Mouse (Mus musculus) midbrain, postnatal 0 days (tissue): ENCODE measurements around the gene Lsp1. TPM values are rescaled to one million over a fixed set of nuclear protein-coding genes. Genes with fewer than 3 reads are reported as not detected.

Experiments used
- ATAC-seq: fragments of 200-750 bp; cut with Nextera tagmentation; 2 replicates; pipeline ENCODE4 v1.8.0; 2017; ENCODE audit warnings: moderate number of reproducible peaks, mild to moderate bottlenecking, moderate TSS enrichment, moderate library complexity; ENCODE audit not compliant: low FRiP score
- DNase-seq: peaks from one replicate; pipeline ENCODE4 v3.0.0-alpha.2; 2015; ENCODE audit warnings: low spot score
- H3K27ac ChIP-seq: fragments of 300-500 bp; sonication (generic); 2 replicates; pipeline ENCODE4 v1.5.1; 2014; ENCODE audit warnings: low read depth, mild to moderate bottlenecking, low read length, mixed read lengths
- H3K27me3 ChIP-seq: fragments of 300-500 bp; sonication (generic); 2 replicates; pipeline ENCODE4 v1.6.1; 2014; ENCODE audit warnings: low read length, control low read depth, mixed read lengths; ENCODE audit not compliant: insufficient read depth
- H3K36me3 ChIP-seq: fragments of 300-500 bp; sonication (generic); 2 replicates; pipeline ENCODE4 v1.6.1; 2014; ENCODE audit warnings: low read length, control low read depth, mixed read lengths; ENCODE audit not compliant: insufficient read depth
- H3K4me1 ChIP-seq: fragments of 300-500 bp; sonication (generic); 2 replicates; pipeline ENCODE4 v1.6.1; 2014; ENCODE audit warnings: mild to moderate bottlenecking, control low read depth, antibody characterized with exemption, low read length, mixed read lengths; ENCODE audit not compliant: insufficient read depth
- H3K4me2 ChIP-seq: fragments of 300-500 bp; sonication (generic); 2 replicates; pipeline ENCODE4 v1.6.1; 2014; ENCODE audit warnings: low read depth, mild to moderate bottlenecking, low read length, mixed read lengths; ENCODE audit not compliant: poor library complexity, severe bottlenecking
- H3K4me3 ChIP-seq: fragments of 300-500 bp; sonication (generic); 2 replicates; pipeline ENCODE4 v1.5.1; 2014; ENCODE audit warnings: low read depth, mild to moderate bottlenecking, low read length, moderate library complexity
- H3K9ac ChIP-seq: fragments of 300-500 bp; sonication (generic); replicated peaks from 2 replicates; pipeline ENCODE4 v1.6.1; 2014; ENCODE audit warnings: mild to moderate bottlenecking, low read length, moderate library complexity, mixed read lengths; ENCODE audit not compliant: poor library complexity, severe bottlenecking
- H3K9me3 ChIP-seq: fragments of 300-500 bp; sonication (generic); 2 replicates; pipeline ENCODE4 v1.6.1; 2016; ENCODE audit warnings: low read length, control low read depth
- CTCF ChIP-seq: IDR thresholded peaks from 2 replicates; pipeline ENCODE4 v1.5.1; 2016; ENCODE audit warnings: antibody characterized with exemption, mild to moderate bottlenecking
- WGBS: fragments of 180-500 bp; shearing (Covaris S2); extraction: QIAGEN DNeasy Blood & Tissue Kit; methylation state at CpG from one replicate; pipeline ENCODE4 v1.1.7; 2014; 5-methylcytosine and 5-hydroxymethylcytosine counted together
- polyA plus RNA-seq: library from polyadenylated mRNA; unstranded; fragments of >200 nt; fragmentation: Nextera tagmentation; extraction: Ambion mirVana; gene quantifications from 2 replicates; pipeline ENCODE4 v1.2.1, GENCODE M21; 2015
- total RNA-seq: library from RNA; depleted of rRNA; stranded (reverse); fragments of >200 nt; gene quantifications from 2 replicates; pipeline ENCODE4 v1.2.3, GENCODE M21; 2014

Gene Lsp1
- total and polyA plus RNA-seq, 2 experiments from 2014 or later: 5.3 to 11.0 TPM

DNA sequence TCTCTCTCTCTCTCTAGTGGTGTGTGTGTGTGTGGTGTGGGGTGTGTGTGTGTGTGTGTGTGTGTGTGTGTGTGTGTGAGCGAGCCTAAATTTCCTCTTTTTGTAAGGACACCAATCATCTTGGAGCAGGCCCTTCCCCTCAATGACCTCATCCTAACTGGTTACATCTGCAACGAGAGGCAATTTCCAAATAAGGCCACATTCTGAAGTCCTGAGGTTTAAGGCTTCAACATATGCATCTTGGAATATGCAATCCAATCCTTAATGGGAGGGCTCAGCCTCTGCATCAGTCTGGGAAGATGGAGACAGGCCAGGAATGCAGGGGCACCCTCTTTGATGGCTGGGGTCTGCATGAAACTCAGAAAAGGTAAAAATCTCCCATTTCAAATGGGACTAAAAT, 2.6 kb upstream of the Lsp1 start:
- H3K4me1 ChIP-seq: no peaks in the 10 kb centered on the region
- H3K36me3 ChIP-seq: no peaks in the 10 kb centered on the region
- no peaks in the 10 kb centered on the region for H3K9me3 ChIP-seq
- H3K4me3 ChIP-seq: no peak overlapping the region
- DNase-seq (peak; percentile 53), ATAC-seq (peak; percentile 70)
- no peak for TF ChIP-seq CTCF
- H3K27ac ChIP-seq: peak overlapping the region; percentile 77
- 0 out of 2 replicates have a peak overlapping the region, but pooled peaks have one; percentile 20 for H3K9ac ChIP-seq
- no peaks in the 10 kb centered on the region for H3K27me3 ChIP-seq
- H3K4me2 ChIP-seq: no peak overlapping the region
- 36% methylated on average over 2 of the region's 2 CpGs for WGBS

DNA sequence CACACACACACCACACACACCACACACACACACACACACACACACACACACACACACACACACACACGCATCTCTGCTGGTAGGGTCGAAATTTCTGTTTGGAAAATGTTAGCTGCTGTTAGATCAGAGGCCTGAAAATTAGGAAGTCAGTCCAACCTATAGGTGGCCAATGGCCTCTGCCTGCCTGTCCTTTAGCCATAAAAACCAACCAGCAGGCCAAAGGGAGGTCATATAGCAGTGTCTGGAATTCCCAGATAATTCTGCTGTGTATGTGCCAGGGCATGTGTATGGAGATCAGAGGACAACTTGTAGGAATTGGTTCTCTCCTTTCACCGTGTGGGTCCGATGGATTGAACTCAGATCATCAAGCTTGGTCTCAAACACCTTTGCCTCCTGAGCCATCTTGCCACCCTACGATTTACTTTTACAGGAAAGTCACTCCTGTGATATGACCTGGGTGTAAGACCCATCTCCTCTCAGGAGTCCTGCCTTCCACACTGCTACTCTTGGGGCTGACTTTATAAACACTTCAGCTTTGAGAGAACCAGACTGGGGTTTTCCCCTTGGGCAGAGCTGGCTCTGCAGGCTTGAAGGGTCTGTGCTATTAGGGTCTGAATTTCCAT, 1.8 kb upstream of the Lsp1 start:
- Histone ChIP-seq H3K9me3 (no peaks in the 10 kb centered on the region), H3K27me3 (no peaks in the 10 kb centered on the region), H3K27ac (peak overlapping the region; percentile 77), H3K4me3 (no peak overlapping the region), H3K36me3 (no peaks in the 10 kb centered on the region), H3K4me1 (no peaks in the 10 kb centered on the region), H3K4me2 (no peak overlapping the region), H3K9ac (no peak overlapping the region)
- 86% methylated on average over 5 of the region's 5 CpGs for WGBS
- ATAC-seq: no peak
- DNase-seq: no peak
- TF ChIP-seq CTCF: no peak

DNA sequence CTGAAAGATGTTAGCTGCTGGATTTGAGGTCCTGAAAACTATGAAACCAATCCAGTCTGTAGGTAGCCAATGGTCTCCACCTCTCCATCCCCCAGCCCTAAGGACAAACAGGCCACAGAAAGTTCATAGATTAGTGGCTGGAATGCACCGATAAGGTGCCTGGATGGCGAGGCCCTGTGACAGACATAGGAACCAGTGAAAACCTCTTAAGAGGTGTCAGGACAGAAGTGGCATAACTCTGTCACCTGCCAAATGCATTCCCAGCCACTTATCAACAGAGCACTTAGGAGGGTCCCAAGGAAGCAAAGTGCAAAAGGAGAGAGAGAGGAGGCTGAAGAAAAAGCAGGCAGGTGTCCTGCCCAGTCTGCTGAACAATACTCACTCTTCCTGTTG, 1.3 kb upstream of the Lsp1 start:
- Histone ChIP-seq H3K4me3 (no peak overlapping the region), H3K9ac (no peak overlapping the region), H3K4me2 (no peak overlapping the region), H3K9me3 (no peaks in the 10 kb centered on the region), H3K4me1 (no peaks in the 10 kb centered on the region), H3K36me3 (no peaks in the 10 kb centered on the region), H3K27me3 (0 out of 2 replicates have a peak, but pooled peaks cover 3% of the 10 kb centered on the region), H3K27ac (no peak overlapping the region)
- no peak for TF ChIP-seq CTCF
- WGBS: 93% methylated on average over 2 of the region's 2 CpGs
- ATAC-seq (no peak), DNase-seq (no peak)

DNA sequence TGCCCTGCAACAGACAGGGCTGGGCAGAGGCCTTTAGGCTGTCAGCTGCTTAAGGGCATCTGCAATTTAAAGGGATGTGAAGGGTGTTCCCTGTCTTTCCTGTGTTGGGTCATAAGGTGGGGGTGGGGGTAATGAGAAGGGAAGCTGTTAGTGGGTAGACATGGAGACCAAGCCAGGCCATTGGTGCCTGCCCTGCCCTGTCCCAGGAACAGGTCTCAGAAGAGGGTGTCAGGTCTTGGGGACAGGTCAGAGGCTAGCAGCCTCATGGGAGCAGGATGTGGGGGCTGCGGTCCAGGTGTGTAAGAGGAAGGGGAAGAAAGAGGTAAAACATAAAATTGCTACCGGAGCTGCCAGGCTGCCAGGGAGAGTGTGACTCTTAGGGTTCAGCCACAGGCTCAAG, 837 bp downstream of the Lsp1 start:
- Histone ChIP-seq H3K9ac (no peak overlapping the region), H3K4me2 (no peak overlapping the region), H3K27ac (no peak overlapping the region), H3K4me3 (no peak overlapping the region), H3K36me3 (no peaks in the 10 kb centered on the region), H3K27me3 (0 out of 2 replicates have a peak, but pooled peaks cover 3% of the 10 kb centered on the region), H3K9me3 (no peaks in the 10 kb centered on the region), H3K4me1 (no peaks in the 10 kb centered on the region)
- WGBS: 96% methylated on average over 2 of the region's 2 CpGs
- DNase-seq (no peak), ATAC-seq (no peak)
- TF ChIP-seq CTCF: no peak

DNA sequence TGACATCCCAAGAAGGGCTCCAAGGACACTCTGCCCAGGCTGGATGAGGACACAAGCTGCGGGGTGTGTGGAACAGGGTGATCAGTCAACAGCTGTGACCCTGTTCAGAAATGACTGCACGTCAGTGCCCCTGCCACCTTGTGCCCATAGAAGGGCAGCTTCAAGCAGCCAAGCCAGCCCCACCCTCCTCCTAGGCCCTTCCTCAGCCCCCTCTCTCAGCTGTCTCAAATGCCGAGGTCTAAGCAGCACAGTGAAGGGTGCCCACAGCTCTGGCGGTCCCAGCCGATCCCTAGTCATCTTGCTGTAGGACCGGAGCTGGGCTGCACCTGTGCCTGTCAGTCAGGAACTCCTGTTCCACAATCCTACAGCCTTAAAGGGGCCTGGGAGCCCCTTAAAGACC, 1.6 kb downstream of the Lsp1 start:
- no peak for TF ChIP-seq CTCF

DNA sequence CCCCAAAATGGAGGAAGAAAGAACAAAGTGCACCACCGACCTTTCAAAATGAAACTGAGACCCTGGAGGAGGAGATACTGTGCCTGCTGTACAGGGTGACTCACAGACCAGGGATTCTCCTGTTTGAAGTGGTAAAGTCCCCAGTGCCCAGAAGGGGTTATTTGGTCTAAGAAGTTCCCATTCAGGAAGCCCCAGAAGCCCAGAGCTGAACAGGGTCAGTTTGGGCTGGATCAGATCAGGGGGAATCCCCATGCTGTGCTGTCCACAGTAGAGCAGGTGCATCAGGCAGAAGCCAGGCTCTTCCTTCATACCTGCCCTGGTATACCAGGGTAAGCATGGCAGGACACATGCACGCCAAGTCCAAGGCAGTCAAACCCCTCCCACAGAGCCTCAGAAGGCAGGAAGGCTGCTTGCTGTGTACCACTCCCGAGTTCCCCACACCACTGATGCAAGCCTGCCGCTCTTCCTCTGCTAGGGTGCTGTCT, 2.0 kb downstream of the Lsp1 start:
- Histone ChIP-seq H3K9ac (no peak overlapping the region), H3K36me3 (no peaks in the 10 kb centered on the region), H3K4me2 (no peak overlapping the region), H3K27ac (no peak overlapping the region), H3K9me3 (no peaks in the 10 kb centered on the region), H3K27me3 (0 out of 2 replicates have a peak, but pooled peaks cover 3% of the 10 kb centered on the region), H3K4me1 (no peaks in the 10 kb centered on the region), H3K4me3 (no peak overlapping the region)
- DNase-seq (no peak), ATAC-seq (no peak)
- 62% methylated on average over 4 of the region's 4 CpGs for WGBS
- no peak for TF ChIP-seq CTCF

More for the DNA sequence above, 1.6 kb downstream of the Lsp1 start:
- no peak overlapping the region for H3K9ac ChIP-seq
- WGBS: 90% methylated on average over 6 of the region's 6 CpGs
- H3K4me1 ChIP-seq: no peaks in the 10 kb centered on the region
- ATAC-seq (no peak), DNase-seq (no peak)
- H3K4me3 ChIP-seq: no peak overlapping the region
- 0 out of 2 replicates have a peak, but pooled peaks cover 3% of the 10 kb centered on the region for H3K27me3 ChIP-seq
- no peak overlapping the region for H3K4me2 ChIP-seq
- no peak overlapping the region for H3K27ac ChIP-seq
- H3K36me3 ChIP-seq: no peaks in the 10 kb centered on the region
- no peaks in the 10 kb centered on the region for H3K9me3 ChIP-seq
